Mouse (Mus musculus): Measurements from ENCODE around the gene Doxl2.
"Not testable (repeated sequence)": the region's sequence is repeated elsewhere in the genome, so short reads cannot be mapped to it uniquely, and the experiment has no call there.

Gene Doxl2

DNA sequence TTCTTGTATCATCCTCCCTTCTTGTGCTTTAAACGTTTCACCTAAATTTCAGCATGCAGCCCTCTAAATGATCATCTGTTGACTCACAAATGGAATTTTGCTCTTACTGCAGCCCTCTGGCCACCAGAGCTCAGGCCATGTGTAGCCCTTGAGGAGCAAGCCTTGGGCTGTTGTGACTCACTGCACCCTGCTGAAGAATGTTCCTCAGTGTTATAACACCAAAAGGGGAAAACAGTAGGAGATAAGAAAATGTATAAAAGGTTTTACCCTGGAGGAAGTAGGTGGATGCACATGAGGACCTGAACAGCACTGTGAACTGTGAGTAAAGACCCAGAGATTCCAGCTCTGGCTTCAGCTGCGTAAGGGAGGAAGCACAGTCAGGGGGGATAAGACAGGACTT, at the start of gene Doxl2:
Gene Doxl2 (plus strand): TSS at position 301 of the 400 bp plus-strand sequence.
- DNase-seq = no peak

DNA sequence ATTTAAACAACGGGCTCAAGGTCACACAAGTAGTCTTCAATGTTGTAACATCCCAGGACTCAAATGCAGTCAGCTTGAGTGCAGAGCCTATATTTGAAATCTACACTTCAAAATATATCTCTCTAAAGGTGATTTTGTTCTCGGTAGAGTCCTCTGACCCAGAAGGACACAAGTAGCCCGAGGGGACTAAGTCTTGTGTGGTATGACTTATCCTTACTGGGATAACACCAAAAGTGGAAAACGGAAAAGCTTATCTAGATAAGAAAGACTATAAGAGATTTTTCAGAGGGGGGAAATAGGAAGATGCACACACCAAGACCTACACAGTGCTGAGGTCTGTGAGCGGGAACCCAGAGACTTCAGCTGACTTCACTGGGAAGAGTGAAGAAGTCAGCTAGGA, 45.2 kb upstream of the Doxl2 start, which contains the start of gene 1600015I10Rik:
Gene 1600015I10Rik (plus strand): TSS at position 301 of the 400 bp plus-strand sequence.
- no peak for DNase-seq

DNA sequence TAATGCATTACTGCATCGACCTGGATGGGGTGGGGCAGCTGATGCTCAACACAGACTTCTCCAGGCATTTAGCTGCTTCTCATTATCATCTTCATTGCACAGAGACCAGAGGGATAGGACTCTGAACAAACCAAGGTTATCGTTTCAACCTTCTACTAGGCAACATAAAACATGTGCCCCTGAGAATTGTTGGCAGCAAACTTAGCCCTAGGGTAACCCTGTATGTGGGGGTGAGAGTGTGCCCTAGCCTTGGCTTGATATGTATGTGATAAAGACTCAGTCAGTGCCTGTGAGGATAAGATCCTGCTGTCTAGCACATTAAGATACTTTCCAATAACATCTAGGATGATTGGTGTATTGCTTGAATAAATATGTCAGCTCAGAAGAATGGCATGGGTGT, 25.2 kb upstream of the Doxl2 start:
- DNase-seq = no peak

DNA sequence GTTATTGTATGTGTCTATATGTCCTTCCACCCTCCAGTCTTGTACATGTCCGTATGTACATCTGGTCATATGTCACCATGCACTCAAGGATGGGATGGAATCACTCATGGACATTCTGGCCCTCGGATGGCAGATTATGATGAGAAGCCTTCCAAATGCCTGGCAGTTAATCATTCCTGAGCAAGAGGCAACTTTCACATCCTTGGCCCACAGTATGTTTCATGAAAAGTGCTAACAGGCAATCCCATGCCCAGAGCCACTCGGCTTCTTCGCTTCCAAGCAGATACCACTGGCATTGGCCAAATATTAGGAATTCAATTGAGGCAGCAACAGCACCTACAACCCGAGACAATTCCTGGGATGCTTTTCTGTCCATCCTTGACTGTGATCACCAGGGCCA, 24.1 kb upstream of the Doxl2 start:
- DNase-seq = no peak

DNA sequence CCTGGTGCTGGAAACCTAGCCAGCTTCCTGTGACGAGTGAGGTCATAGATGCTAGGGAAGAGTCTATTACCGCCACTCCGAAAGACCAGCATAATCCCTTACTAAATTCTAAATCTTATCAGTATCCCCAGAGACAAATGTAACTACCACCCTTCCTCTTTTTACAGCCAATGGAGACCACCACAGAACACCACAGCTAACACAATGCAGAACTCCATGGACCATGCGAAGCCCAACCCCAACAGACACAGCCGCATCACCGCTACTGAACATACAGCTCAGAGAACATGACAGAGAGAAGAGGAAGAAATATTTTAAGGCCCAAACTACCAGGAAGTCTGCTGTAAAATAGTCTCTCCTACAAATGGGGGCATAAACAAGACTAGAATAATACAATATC, 23.1 kb upstream of the Doxl2 start:
- DNase-seq = no peak

DNA sequence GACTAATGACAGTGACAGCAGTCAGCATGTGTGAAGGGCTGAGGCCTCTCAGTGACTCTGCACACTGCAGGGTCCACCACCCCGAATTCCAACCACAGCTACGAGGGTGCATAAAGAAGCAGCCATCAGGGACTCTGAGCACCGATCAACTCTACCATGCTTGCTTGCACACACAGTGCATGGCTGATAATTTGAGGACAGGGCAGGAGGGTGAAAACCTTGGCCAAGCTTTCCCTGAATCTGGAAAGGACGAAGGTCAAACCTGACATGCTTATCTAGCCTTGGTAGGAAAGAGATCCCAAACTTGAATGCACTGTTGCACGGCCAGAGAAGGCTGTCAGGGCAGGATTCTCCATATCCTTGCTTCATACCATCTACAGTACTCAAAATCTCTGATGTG, 21.5 kb upstream of the Doxl2 start:
- DNase-seq = no peak

DNA sequence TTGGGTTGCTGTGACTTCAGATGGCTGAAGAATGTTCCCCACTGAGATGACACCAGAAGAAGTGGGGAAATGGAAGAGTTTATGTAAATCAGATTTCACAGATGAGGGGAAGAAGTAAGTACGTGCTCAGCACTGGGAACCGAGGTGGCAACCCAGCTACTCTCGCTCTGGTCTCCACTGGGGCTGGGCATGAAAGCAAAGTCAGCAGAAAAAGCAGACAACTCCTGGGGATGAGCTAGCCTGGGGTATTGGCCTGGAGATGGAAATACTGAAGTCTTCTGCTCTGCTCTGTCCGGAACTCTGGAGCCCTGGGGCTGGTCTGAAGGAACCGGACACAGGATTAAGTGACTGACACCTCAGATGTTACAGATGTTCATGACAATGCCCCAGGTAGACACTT, 20.6 kb upstream of the Doxl2 start:
- DNase-seq = no peak

DNA sequence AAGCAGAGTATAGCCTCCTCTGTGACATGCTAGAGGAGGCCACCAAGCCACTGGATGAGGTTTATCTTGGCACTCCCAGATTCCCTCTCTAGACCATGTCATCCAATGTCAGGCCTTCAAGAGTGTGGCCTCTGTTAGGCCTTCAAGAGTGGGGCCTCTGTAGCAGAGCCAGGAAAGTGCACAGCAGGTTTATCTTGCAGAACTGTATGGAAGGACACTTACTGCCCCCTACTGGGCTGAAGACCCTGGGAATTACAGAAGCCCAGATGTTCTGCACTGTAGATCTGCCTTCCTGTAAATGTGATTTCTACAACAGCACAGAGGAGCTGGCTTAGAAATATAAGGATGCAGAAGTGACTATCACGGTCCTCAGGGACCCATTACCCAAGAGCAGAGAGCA, 19.8 kb upstream of the Doxl2 start:
- no peak for DNase-seq

DNA sequence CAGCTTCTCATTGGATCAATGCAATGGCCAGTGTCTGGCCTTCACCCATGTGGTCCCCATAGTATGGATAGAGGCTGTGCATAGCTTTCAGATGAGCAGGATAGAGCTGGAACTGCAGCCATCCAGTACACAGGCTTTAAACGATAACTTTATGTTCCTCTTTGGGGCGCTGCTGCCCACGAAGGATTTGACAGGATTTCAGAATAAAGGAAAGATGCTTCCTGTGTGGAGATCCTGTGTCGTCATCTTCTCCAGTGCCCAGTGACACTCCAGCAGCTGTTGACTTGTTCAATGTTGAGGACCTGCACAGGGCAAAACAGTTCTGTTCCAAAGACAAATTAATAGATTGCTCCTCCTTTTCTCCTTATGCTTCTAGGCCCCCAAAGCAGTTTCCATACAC, 18.0 kb upstream of the Doxl2 start:
- no peak for DNase-seq

DNA sequence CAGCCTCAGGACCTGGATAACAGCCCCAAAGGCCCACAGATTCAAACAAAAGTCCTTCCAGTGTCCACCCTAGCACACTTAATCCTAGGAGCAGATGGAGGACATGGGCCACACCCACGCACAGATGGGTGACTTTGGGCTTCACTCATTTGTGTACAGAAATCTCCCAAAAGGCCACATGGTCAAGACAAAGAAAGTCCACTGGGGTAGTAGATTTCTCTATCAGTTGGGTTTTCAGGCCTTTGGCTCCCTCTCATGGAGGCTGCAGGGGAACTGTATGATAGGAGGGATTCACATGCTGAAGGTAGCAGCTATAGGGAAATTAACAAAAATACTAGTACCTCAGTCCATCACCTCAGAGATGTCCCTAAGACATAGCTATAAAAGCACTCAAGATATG, 16.7 kb upstream of the Doxl2 start:
- no peak for DNase-seq

DNA sequence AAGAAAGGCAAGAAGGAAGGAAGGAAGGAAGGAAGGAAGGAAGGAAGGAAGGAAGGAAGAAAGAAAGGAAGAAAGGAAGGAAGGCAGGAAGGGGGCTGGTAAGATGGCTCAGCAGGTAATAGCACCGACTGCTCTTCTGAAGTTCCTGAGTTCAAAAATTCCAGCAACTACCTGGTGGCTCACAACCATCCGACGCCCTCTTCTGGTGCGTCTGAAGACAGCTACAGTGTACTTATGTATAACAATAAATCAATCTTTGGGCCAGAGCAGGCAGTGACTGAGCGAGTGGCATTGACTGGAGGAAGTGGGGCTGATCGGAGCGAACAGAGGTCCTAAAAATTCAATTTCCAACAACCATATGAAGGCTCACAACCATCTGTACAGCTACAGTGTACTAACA, 15.6 kb upstream of the Doxl2 start:
- not testable (repeated sequence) for DNase-seq

DNA sequence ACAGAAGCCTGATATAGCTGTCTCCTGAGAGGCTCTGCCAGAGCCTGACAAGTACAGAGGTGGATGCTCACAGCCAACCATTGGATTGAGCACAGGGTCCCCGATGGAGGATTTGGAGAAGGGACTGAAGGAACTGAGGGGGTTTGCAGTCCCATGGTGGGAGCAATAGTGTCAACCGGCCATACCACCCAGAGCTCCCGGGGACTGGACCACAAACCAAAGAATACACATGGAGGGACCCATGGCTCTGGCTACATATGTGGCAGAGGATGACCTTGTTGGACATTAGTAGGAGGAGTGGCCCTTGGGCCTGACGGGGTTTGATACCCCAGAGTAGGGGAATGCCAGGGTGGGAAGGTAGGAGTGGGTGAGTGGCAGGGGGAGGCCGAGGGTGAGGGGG, 8.1 kb upstream of the Doxl2 start:
- not testable (repeated sequence) for DNase-seq

DNA sequence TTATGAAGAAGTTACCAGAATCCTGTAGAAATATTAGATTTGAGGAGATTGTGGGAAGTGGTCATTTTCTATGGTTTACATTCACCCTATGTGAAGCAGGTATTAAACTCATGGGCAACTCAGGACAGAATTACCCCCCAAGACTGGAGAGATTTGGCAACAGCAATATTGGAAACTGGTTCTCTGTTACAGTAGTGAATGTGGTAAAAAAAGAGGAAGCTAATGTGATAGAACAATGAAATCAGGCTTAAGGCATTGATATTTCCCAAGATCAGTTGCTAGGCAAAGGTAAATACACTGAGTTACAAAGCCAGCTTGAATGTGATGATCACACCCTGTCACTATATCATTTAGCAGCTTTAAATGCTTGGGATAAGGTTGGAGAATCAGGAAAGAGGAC, 6.9 kb upstream of the Doxl2 start:
- no peak for DNase-seq

DNA sequence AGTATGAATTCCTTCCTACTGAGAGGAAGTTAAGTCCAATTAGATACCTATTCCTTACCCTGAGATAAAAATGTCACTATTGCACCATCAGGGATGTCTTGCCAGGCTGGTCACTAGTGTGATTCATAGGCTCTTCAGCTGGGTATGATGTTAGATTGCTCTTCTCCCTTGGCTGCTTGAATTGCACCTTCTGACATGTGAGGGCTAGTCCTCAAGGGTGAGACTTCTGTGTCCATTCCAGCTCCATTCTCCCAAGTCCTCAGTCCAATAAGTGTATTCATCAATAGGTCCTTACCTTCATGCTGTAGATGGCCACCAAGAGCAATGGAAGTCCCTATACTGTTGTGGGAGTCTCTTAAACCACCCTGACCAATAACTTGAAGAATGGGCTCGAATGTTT, 4.9 kb downstream of the Doxl2 start:
- no peak for DNase-seq

DNA sequence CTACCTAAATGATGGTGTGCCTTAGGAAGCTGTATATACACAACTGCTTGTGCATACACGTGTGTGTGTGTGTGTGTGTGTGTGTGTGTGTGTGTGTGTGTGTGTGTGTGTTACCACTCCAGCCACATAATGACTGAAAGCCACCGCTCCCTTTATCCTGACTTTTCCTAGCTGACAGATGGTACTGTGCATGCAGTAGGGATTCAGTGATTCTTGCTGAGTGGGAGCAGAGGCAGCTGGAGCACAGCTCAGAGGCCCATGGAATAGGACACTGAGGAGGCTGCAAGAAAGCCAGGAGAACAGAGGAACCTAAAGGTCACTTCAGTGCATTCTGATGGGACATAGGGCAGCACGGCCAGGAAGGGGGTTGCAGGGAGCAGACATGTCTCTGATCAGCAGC, 7.5 kb downstream of the Doxl2 start:
- DNase-seq = no peak

DNA sequence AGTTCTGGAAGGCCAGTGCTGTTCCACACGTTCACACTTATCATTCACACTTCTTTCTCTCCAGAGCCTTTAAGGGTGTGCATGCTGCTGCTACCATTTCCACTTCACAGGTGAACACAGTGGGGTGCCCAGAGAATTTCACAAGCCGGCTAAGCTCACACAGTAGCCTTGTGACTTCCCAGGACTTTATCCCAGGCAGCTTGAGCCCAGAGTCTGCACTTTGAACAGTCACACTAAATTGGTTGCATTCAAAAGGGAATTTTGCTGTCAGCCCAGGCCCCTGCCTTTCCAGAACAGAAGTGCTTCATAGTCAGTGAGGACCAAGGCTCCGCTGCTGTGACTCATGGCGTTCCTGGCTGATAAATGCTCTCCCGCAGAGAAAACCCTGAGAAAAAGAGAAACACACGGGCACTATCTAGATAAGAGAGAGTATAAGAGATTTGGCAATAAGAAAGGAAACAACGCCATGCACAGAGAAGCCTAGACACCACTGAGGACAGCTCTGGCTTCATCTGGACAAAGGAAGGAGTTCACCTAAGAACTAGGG, 11.8 kb downstream of the Doxl2 start, which contains the start of gene Svs1:
Gene Svs1 (plus strand): TSS at position 418 of the 547 bp plus-strand sequence.
- DNase-seq = no peak

DNA sequence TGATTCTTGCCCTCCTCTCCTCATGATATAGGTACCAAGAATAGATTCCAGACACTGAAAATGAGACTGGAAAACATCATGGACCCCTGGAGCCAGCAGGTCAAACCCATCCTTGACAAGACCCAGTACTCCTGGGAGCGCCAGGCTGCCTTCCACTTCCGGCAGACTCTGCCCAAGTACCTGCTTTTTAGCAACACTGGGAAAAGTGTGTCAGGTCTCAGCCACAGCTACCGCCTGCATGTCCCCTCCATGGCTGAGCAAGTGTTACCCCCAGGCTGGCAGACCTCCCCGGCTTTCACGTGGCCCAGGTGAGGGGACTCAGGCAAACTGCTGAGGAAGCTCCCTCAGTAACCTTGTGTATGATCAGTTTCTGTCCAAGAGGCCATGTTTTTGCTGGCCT, 15.2 kb downstream of the Doxl2 start:
- DNase-seq = no peak

DNA sequence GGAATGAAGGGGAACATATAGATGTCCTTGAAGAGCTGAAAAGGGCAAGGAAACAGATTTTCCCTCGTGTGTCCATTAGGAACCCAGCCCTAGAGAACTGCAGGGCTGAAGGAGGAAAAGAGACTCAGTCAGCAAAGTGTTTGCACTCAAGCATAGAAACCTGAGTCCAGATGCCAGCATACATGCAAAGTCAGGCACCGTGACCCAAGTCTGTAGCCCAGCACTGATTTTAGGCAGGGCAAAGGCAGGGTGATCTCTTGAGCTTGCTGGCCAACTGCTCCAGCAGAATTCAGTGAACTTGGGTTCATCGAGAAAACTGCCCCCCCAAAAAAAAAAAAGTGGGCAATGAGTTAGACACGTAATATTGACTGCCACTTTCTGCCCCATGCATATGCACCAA, 17.2 kb downstream of the Doxl2 start:
- no peak for DNase-seq

DNA sequence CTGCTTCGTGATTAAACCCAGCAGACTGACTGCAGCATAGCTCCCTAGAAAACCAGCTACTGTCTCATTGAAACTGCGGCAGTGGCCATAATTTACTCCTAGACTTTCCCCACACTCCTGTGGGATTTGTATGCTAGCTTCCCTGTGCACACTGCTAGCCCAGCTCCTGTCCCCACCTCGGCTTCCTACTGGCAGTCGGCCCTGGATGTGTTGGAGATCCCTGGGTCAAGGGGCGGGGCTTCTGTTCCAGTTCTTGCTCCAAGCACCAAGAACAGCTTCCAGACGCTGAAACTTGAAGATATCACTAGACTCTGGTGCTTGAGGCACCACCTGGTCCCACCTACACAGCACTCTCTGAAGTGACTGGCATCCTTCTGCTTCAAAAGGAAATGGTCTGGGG, 23.4 kb downstream of the Doxl2 start:
- DNase-seq = no peak

DNA sequence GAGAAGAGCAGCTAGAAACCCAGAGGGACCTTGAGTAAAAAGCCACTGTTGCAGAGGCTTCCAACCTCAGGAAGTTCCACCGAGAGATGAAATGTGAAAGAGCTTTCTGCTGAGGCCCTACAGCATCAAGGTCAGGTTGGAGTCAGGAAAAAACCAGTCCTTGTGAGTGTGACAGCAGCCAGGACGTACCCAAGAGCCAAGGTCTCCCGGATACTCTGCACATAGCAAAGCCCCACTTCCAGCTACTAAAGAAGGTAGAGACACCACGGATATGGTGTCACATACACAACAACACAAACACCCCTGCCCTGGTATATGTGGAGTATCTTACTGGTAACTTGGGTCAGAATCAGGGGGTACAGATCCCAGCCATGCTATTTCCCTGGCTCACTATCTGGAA, 24.0 kb downstream of the Doxl2 start:
- no peak for DNase-seq

DNA sequence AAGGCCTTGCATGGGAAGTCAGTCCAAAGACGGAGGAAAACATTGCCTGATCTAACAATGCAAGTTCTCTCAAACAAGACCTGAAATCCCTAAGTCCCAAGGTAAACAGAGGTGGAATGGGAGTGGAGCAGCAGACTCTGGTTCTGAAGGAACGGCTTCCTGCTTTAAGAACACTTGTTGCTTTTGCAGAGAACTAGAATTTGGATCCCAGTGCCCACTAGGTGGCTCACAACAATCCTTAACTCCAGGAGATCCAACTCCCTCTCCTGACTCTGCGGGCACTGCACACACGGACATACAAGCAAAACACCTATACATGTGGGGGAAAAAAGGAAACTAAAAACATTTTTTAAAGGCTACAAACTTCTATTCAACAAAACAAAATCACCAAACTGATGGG, 28.6 kb downstream of the Doxl2 start:
- no peak for DNase-seq

DNA sequence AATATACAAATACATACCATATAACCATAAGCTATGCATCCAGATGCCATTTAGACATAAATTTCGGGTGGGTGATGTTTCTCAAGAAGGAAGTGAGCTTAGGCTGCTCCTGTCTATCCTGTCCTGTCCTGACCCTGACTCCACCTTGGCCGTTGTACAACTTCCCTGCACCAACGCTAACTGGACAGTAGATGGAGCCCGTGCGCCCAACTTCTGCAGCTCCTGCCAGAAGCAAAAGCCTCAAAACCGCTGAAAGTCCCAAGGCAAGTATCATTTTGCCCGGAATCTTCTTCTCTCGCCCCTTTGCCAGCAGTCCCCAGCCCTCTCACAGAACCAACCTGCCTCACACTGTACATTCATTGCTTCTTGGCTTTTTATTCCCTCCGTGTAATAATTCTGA, 33.2 kb downstream of the Doxl2 start:
- DNase-seq = peak; percentile 33

DNA sequence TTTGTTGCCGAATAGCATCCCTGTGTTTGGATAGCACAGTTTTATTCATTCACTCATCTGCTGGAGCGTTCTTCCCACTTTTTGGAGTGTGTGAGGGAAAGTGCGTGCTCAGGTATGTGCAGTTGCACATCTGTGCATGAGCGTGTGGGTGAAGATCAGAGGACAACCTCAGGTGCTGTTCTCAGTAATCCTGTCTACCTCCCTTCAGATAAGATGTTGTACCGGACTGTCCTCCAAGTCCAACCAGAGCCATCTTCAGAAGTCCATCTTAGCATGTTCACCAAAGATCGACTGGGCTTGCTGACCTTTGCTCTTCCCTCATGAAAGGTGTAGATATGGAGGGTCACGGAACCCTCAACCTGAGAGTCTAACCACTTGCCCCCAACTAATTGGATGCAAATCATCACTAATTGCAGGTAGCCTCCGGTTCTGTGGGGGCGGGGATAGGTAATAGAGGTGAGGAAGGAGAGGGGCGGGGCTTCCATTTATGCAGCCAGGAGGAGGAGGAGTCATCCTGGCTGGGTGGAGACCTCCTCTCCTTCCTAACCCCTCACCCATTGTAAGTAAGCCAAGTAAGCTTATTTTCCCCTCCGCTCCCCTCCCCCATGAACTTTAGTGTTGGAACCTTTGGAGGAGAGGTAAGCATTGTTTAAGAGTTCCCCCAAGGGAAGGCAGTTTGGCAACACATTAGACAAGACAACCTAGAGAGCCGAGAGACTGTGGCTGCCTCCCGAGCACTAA, 33.8 kb downstream of the Doxl2 start:
- no peak for DNase-seq

DNA sequence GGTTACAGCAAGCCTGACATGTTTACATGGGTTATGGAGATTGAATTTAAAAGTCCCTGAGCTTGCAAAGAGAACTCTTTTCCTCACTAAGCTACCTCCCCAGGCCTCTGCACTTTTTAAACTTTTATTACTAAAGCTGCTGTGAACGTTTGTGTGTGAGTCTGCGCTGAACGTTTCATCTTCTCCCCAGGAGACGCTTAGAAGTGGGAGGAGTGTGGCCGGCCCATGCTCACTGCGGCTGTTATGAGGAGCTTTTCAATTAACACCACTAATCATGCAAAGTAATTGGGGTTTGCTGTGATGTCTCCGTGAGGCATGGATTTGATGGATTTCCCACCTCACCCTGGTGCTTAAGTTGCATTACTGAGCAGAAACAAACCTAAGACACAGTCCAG, 34.4 kb downstream of the Doxl2 start:
- no peak for DNase-seq

DNA sequence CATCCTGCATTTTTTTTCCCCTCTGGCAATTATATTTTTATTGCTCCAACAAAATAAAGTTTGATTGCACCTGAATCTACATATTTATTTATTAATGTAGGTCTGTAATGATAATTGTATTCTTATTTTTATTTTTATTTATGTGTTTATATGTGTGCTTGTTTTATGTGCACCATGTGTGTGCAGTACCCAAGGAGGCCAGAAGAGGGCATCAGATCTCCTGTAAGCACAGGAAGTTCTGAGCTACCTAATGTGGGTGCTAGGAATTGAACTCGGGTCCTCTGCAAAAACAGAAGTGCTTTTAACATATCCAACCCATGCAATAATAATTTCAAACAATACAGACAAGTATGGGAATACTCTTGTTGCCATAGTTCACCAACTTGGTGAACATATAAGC, 34.9 kb downstream of the Doxl2 start:
- DNase-seq = no peak
